Mouse (Mus musculus) naive thymus-derived CD4-positive, alpha-beta T cell, adult 5 months (primary cell): ENCODE results near the gene Tgfbrap1. TPM values are rescaled to one million over a fixed set of nuclear protein-coding genes. Genes with fewer than 3 reads are reported as not detected.

Experiments
- polyA plus RNA-seq: library from polyadenylated mRNA; unstranded; fragments of 100-300 nt; shearing (Covaris generic); gene quantifications from one replicate; pipeline ENCODE4 v1.2.1, GENCODE M21; 2017

Tgfbrap1 gene
- 15.2 TPM for polyA plus RNA-seq

GRCm38 (mm10) chr1:43098031-43098984 lies at the start of gene Tgfbrap1, which contains the start of gene AI597479:
Gene Tgfbrap1 (minus strand): TSS chr1:43098637.
Gene AI597479 (plus strand): TSS chr1:43098710.

Other genes with a start within 250 kb of the Tgfbrap1 start
- gene Mrps9, start 247.4 kb downstream of the Tgfbrap1 start, polyA plus RNA-seq, result 44.9 TPM
- gene Gpr45, start 145.8 kb downstream of the Tgfbrap1 start, polyA plus RNA-seq, result not detected
- gene AI597479, start 73 bp upstream of the Tgfbrap1 start, polyA plus RNA-seq, result 8.9 TPM
- 0.88 TPM for gene Fhl2, start 98.3 kb upstream of the Tgfbrap1 start, polyA plus RNA-seq